Mouse (Mus musculus) G1E (cell line): ENCODE results near the gene Gm19426. TPM values are rescaled to one million over a fixed set of nuclear protein-coding genes. Genes with fewer than 3 reads are reported as not detected.

Experiments used
- ATAC-seq: 2 replicates; pipeline ENCODE4 v1.8.0; 2016; ENCODE audit warnings: mild to moderate bottlenecking; ENCODE audit not compliant: insufficient number of reproducible peaks, poor library complexity, low FRiP score, severe bottlenecking; ENCODE audit errors: extremely low read depth
- DNase-seq: peaks from one replicate; pipeline ENCODE4 v3.0.0; 2012; ENCODE audit warnings: low spot score
- H3K27me3 ChIP-seq: 2 replicates; pipeline ENCODE4 v1.6.1; 2012; ENCODE audit warnings: mild to moderate bottlenecking, low read length, inconsistent platforms; ENCODE audit not compliant: insufficient read depth
- H3K36me3 ChIP-seq: replicated peaks from 2 replicates; pipeline ENCODE3; 2012; ENCODE audit warnings: mild to moderate bottlenecking, inconsistent platforms
- H3K4me1 ChIP-seq: 2 replicates; pipeline ENCODE4 v1.6.1; 2012; ENCODE audit warnings: low read depth, low read length, inconsistent platforms, mixed read lengths; ENCODE audit not compliant: insufficient read depth
- H3K4me3 ChIP-seq: 2 replicates; pipeline ENCODE4 v1.5.1; 2012; ENCODE audit warnings: low read depth, mild to moderate bottlenecking, inconsistent platforms, low read length, moderate library complexity, mixed read lengths
- H3K9me3 ChIP-seq: replicated peaks from 2 replicates; pipeline ENCODE4 v1.6.1; 2012; ENCODE audit warnings: inconsistent platforms
- CTCF ChIP-seq: IDR thresholded peaks from 2 replicates; pipeline ENCODE4 v1.5.1; 2012; ENCODE audit warnings: low read depth, low read length, inconsistent platforms, mixed read lengths
- GATA1 ChIP-seq: IDR thresholded peaks from 2 replicates; pipeline ENCODE4 v1.6.1; 2012; ENCODE audit warnings: borderline replicate concordance, low read length, inconsistent platforms, mixed read lengths
- GATA2 ChIP-seq: IDR thresholded peaks from 2 replicates; pipeline ENCODE4 v1.6.1; 2012; ENCODE audit warnings: low read depth, low read length, inconsistent platforms, borderline replicate concordance
- POLR2AphosphoS5 ChIP-seq: IDR thresholded peaks from 2 replicates; pipeline ENCODE4 v1.6.1; 2012; ENCODE audit warnings: low read depth, low read length, inconsistent platforms; ENCODE audit not compliant: insufficient replicate concordance
- TAL1 ChIP-seq: conservative IDR thresholded peaks from 2 replicates; pipeline ENCODE4 v1.6.1; 2012; ENCODE audit warnings: low read depth, low read length, inconsistent platforms, mixed read lengths
- polyA plus RNA-seq: library from polyadenylated mRNA; stranded (reverse); fragments of >175 nt; gene quantifications from 2 replicates; pipeline ENCODE4 v1.2.3, GENCODE M21; 2012
- total RNA-seq, 2 experiments: library from RNA; stranded (forward) in 1 of 2; stranded (reverse) in 1 of 2; fragments of 200-1000 nt in 1 of 2; fragments of >200 nt in 1 of 2; fragmentation: Nextera tagmentation in 1 of 2; gene quantifications; 2 replicates each; pipeline ENCODE4 v1.2.3; 2014 to 2017

Gm19426 gene
- total and polyA plus RNA-seq, 3 experiments, result not detected

GRCm38 (mm10) chr2:84707523-84707922 is 35.9 kb downstream of the Gm19426 start:
- no peaks in the 10 kb centered on the region for H3K9me3 ChIP-seq
- no peaks in the 10 kb centered on the region for H3K27me3 ChIP-seq
- H3K4me3 ChIP-seq, result no peak overlapping the region
- ATAC-seq (no peak), DNase-seq (no peak)
- peaks cover 85% of the 10 kb centered on the region for H3K36me3 ChIP-seq
- peaks cover 23% of the 10 kb centered on the region for H3K4me1 ChIP-seq
- TF ChIP-seq GATA1, result no peak
- no peak for TF ChIP-seq POLR2AphosphoS5
- TF ChIP-seq CTCF, result no peak
- TF ChIP-seq TAL1, result no peak

GRCm38 (mm10) chr2:84705295-84705694 is 38.2 kb downstream of the Gm19426 start:
- H3K4me3 ChIP-seq, result no peak overlapping the region
- H3K36me3 ChIP-seq, result peaks cover 89% of the 10 kb centered on the region
- ATAC-seq (no peak), DNase-seq (no peak)
- peaks cover 19% of the 10 kb centered on the region for H3K4me1 ChIP-seq
- TF ChIP-seq CTCF (no peak), GATA1 (no peak), TAL1 (no peak), POLR2AphosphoS5 (no peak), GATA2 (no peak)
- no peaks in the 10 kb centered on the region for H3K9me3 ChIP-seq
- H3K27me3 ChIP-seq, result no peaks in the 10 kb centered on the region

GRCm38 (mm10) chr2:84704329-84704728 is 39.1 kb downstream of the Gm19426 start:
- H3K27me3 ChIP-seq, result no peaks in the 10 kb centered on the region
- DNase-seq, result no peak
- ATAC-seq, result no peak
- peaks cover 16% of the 10 kb centered on the region for H3K4me1 ChIP-seq
- H3K4me3 ChIP-seq, result no peak overlapping the region
- H3K36me3 ChIP-seq, result peaks cover 87% of the 10 kb centered on the region
- H3K9me3 ChIP-seq, result no peaks in the 10 kb centered on the region
- TF ChIP-seq CTCF (no peak), GATA2 (no peak), POLR2AphosphoS5 (no peak), TAL1 (no peak), GATA1 (no peak)

GRCm38 (mm10) chr2:84703497-84703896 is 40.0 kb downstream of the Gm19426 start:
- H3K4me1 ChIP-seq, result peaks cover 16% of the 10 kb centered on the region

GRCm38 (mm10) chr2:84695007-84695695 is 48.3 kb downstream of the Gm19426 start:
- TF ChIP-seq POLR2AphosphoS5, result no peak
- no peak for TF ChIP-seq TAL1
- Histone ChIP-seq H3K4me3 (no peak overlapping the region), H3K9me3 (no peaks in the 10 kb centered on the region), H3K36me3 (peaks cover 83% of the 10 kb centered on the region), H3K4me1 (no peaks in the 10 kb centered on the region), H3K27me3 (no peaks in the 10 kb centered on the region)
- no peak for DNase-seq
- no peak for ATAC-seq

More at GRCm38 (mm10) chr2:84703497-84703896, 40.0 kb downstream of the Gm19426 start:
- peaks cover 86% of the 10 kb centered on the region for H3K36me3 ChIP-seq
- TF ChIP-seq GATA2, result no peak
- no peak for TF ChIP-seq POLR2AphosphoS5
- no peak for TF ChIP-seq CTCF
- TF ChIP-seq GATA1, result no peak
- TF ChIP-seq TAL1, result no peak
- no peak overlapping the region for H3K4me3 ChIP-seq
- DNase-seq (no peak), ATAC-seq (peak; percentile 62)
- H3K27me3 ChIP-seq, result no peaks in the 10 kb centered on the region
- no peaks in the 10 kb centered on the region for H3K9me3 ChIP-seq

Other genes with a start within 250 kb of the Gm19426 start
- 67.8 and 83.0 TPM in 2 replicates for gene Ctnnd1, start 92.9 kb downstream of the Gm19426 start, total RNA-seq (2014; fragmentation: Nextera tagmentation)
- 25.3 and 29.8 TPM in 2 replicates for gene Ctnnd1, start 92.9 kb downstream of the Gm19426 start, total RNA-seq (2017)
- gene Ctnnd1, start 92.9 kb downstream of the Gm19426 start, polyA plus RNA-seq, result 9.6 and 13.8 TPM in 2 replicates
- gene Btbd18, start 84.6 kb downstream of the Gm19426 start, total RNA-seq (2014; fragmentation: Nextera tagmentation), result not detected in 2 replicates
- 0.12 and 0.16 TPM in 2 replicates for gene Btbd18, start 84.6 kb downstream of the Gm19426 start, total RNA-seq (2017)
- gene Btbd18, start 84.6 kb downstream of the Gm19426 start, polyA plus RNA-seq, result not detected in 2 replicates
- gene Selenoh, start 72.9 kb downstream of the Gm19426 start, total RNA-seq (2014; fragmentation: Nextera tagmentation), result 49.4 and 51.5 TPM in 2 replicates
- gene Selenoh, start 72.9 kb downstream of the Gm19426 start, total RNA-seq (2017), result 160 and 178 TPM in 2 replicates
- gene Selenoh, start 72.9 kb downstream of the Gm19426 start, polyA plus RNA-seq, result 381 and 384 TPM in 2 replicates
- not detected in 2 replicates for gene Gm28635, start 65.6 kb downstream of the Gm19426 start, total RNA-seq (2014; fragmentation: Nextera tagmentation)
- gene Gm28635, start 65.6 kb downstream of the Gm19426 start, total RNA-seq (2017), result not detected in 2 replicates
- not detected in 2 replicates for gene Gm28635, start 65.6 kb downstream of the Gm19426 start, polyA plus RNA-seq
- gene Med19, start 65.3 kb downstream of the Gm19426 start, total RNA-seq (2014; fragmentation: Nextera tagmentation), result 51.1 and 55.0 TPM in 2 replicates
- gene Med19, start 65.3 kb downstream of the Gm19426 start, total RNA-seq (2017), result 26.8 and 33.1 TPM in 2 replicates
- 14.8 and 17.8 TPM in 2 replicates for gene Med19, start 65.3 kb downstream of the Gm19426 start, polyA plus RNA-seq
- 96.2 and 113 TPM in 2 replicates for gene Tmx2, start 64.5 kb downstream of the Gm19426 start, total RNA-seq (2014; fragmentation: Nextera tagmentation)
- gene Tmx2, start 64.5 kb downstream of the Gm19426 start, total RNA-seq (2017), result 66.2 and 68.9 TPM in 2 replicates
- gene Tmx2, start 64.5 kb downstream of the Gm19426 start, polyA plus RNA-seq, result 3.9 and 4.0 TPM in 2 replicates
- gene Zdhhc5, start 28.5 kb downstream of the Gm19426 start, total RNA-seq (2014; fragmentation: Nextera tagmentation), result 61.0 and 70.6 TPM in 2 replicates
- 32.6 and 38.0 TPM in 2 replicates for gene Zdhhc5, start 28.5 kb downstream of the Gm19426 start, total RNA-seq (2017)
- gene Zdhhc5, start 28.5 kb downstream of the Gm19426 start, polyA plus RNA-seq, result 30.7 and 32.5 TPM in 2 replicates
- gene Clp1, start 16.3 kb downstream of the Gm19426 start, total RNA-seq (2014; fragmentation: Nextera tagmentation), result 30.0 and 30.7 TPM in 2 replicates
- 44.7 and 51.0 TPM in 2 replicates for gene Clp1, start 16.3 kb downstream of the Gm19426 start, total RNA-seq (2017)
- gene Clp1, start 16.3 kb downstream of the Gm19426 start, polyA plus RNA-seq, result 0.98 and 1.1 TPM in 2 replicates
- 13.1 TPM in 1 of 2 replicates, not detected in the other for gene Ypel4, start 9.6 kb downstream of the Gm19426 start, total RNA-seq (2014; fragmentation: Nextera tagmentation)
- 0.29 and 0.44 TPM in 2 replicates for gene Ypel4, start 9.6 kb downstream of the Gm19426 start, total RNA-seq (2017)
- gene Ypel4, start 9.6 kb downstream of the Gm19426 start, polyA plus RNA-seq, result 0.07 and 0.16 TPM in 2 replicates
- not detected in 2 replicates for gene Serping1, start 31.8 kb upstream of the Gm19426 start, total RNA-seq (2014; fragmentation: Nextera tagmentation)
- gene Serping1, start 31.8 kb upstream of the Gm19426 start, total RNA-seq (2017), result not detected in 2 replicates
- not detected in 2 replicates for gene Serping1, start 31.8 kb upstream of the Gm19426 start, polyA plus RNA-seq
- gene Ube2l6, start 55.2 kb upstream of the Gm19426 start, total RNA-seq (2014; fragmentation: Nextera tagmentation), result 37.2 and 74.5 TPM in 2 replicates
- gene Ube2l6, start 55.2 kb upstream of the Gm19426 start, total RNA-seq (2017), result 20.2 and 22.5 TPM in 2 replicates
- gene Ube2l6, start 55.2 kb upstream of the Gm19426 start, polyA plus RNA-seq, result 1.2 and 2.5 TPM in 2 replicates
- not detected in 2 replicates for gene Smtnl1, start 79.0 kb upstream of the Gm19426 start, total RNA-seq (2014; fragmentation: Nextera tagmentation)
- gene Smtnl1, start 79.0 kb upstream of the Gm19426 start, total RNA-seq (2017), result not detected in 2 replicates
- not detected in 2 replicates for gene Smtnl1, start 79.0 kb upstream of the Gm19426 start, polyA plus RNA-seq
- 13.5 and 21.0 TPM in 2 replicates for gene Timm10, start 83.3 kb upstream of the Gm19426 start, total RNA-seq (2014; fragmentation: Nextera tagmentation)
- gene Timm10, start 83.3 kb upstream of the Gm19426 start, total RNA-seq (2017), result 51.5 and 54.9 TPM in 2 replicates
- 13.3 and 19.5 TPM in 2 replicates for gene Timm10, start 83.3 kb upstream of the Gm19426 start, polyA plus RNA-seq
- gene Slc43a1, start 95.2 kb upstream of the Gm19426 start, total RNA-seq (2014; fragmentation: Nextera tagmentation), result 0.29 and 62.5 TPM in 2 replicates
- 0.05 and 0.12 TPM in 2 replicates for gene Slc43a1, start 95.2 kb upstream of the Gm19426 start, total RNA-seq (2017)
- 0.03 TPM in 1 of 2 replicates, not detected in the other for gene Slc43a1, start 95.2 kb upstream of the Gm19426 start, polyA plus RNA-seq
- not detected in 2 replicates for gene Rtn4rl2, start 143.1 kb upstream of the Gm19426 start, total RNA-seq (2014; fragmentation: Nextera tagmentation)
- gene Rtn4rl2, start 143.1 kb upstream of the Gm19426 start, total RNA-seq (2017), result not detected in 2 replicates
- gene Rtn4rl2, start 143.1 kb upstream of the Gm19426 start, polyA plus RNA-seq, result not detected in 2 replicates
- gene Slc43a3, start 192.9 kb upstream of the Gm19426 start, total RNA-seq (2014; fragmentation: Nextera tagmentation), result 116 and 137 TPM in 2 replicates
- gene Slc43a3, start 192.9 kb upstream of the Gm19426 start, total RNA-seq (2017), result 85.2 and 90.3 TPM in 2 replicates
- 13.5 and 15.4 TPM in 2 replicates for gene Slc43a3, start 192.9 kb upstream of the Gm19426 start, polyA plus RNA-seq
- gene Prg2, start 236.8 kb upstream of the Gm19426 start, total RNA-seq (2014; fragmentation: Nextera tagmentation), result not detected in 2 replicates
- gene Prg2, start 236.8 kb upstream of the Gm19426 start, total RNA-seq (2017), result 0.82 TPM in 1 of 2 replicates, not detected in the other
- not detected in 2 replicates for gene Prg2, start 236.8 kb upstream of the Gm19426 start, polyA plus RNA-seq
- not detected in 2 replicates for gene Prg3, start 244.6 kb upstream of the Gm19426 start, total RNA-seq (2014; fragmentation: Nextera tagmentation)
- 88.3 and 92.3 TPM in 2 replicates for gene Prg3, start 244.6 kb upstream of the Gm19426 start, total RNA-seq (2017)
- gene Prg3, start 244.6 kb upstream of the Gm19426 start, polyA plus RNA-seq, result 0.42 and 0.70 TPM in 2 replicates